Mouse (Mus musculus) midbrain, embryonic 12.5 days (tissue): ENCODE results near the gene Gm49601. TPM values are rescaled to one million over a fixed set of nuclear protein-coding genes. Genes with fewer than 3 reads are reported as not detected.

ENCODE experiments used
- ATAC-seq: fragments of 200-750 bp; cut with Nextera tagmentation; 2 replicates; pipeline ENCODE4 v1.8.0; 2017; ENCODE audit warnings: low read depth, moderate TSS enrichment, moderate library complexity; ENCODE audit not compliant: low FRiP score
- H3K27ac ChIP-seq: fragments of 300-500 bp; sonication (generic); replicated peaks from 2 replicates; pipeline ENCODE4 v1.5.1; 2016; ENCODE audit warnings: mild to moderate bottlenecking
- H3K27me3 ChIP-seq: fragments of 300-500 bp; sonication (generic); 2 replicates; pipeline ENCODE4 v1.6.1; 2016; ENCODE audit warnings: mild to moderate bottlenecking
- H3K36me3 ChIP-seq: fragments of 300-500 bp; sonication (generic); 2 replicates; pipeline ENCODE4 v1.6.1; 2016
- H3K4me1 ChIP-seq: fragments of 300-500 bp; sonication (generic); 2 replicates; pipeline ENCODE4 v1.6.1; 2016
- H3K4me2 ChIP-seq: fragments of 300-500 bp; sonication (generic); replicated peaks from 2 replicates; pipeline ENCODE4 v1.6.1; 2016; ENCODE audit warnings: mild to moderate bottlenecking, moderate library complexity
- H3K4me3 ChIP-seq: fragments of 300-500 bp; sonication (generic); 2 replicates; pipeline ENCODE4 v1.5.1; 2016; ENCODE audit warnings: mild to moderate bottlenecking
- H3K9ac ChIP-seq: fragments of 300-500 bp; sonication (generic); replicated peaks from 2 replicates; pipeline ENCODE4 v1.6.1; 2016; ENCODE audit warnings: mild to moderate bottlenecking, moderate library complexity
- H3K9me3 ChIP-seq: fragments of 300-500 bp; sonication (generic); 2 replicates; pipeline ENCODE4 v1.6.1; 2016; ENCODE audit warnings: mild to moderate bottlenecking
- WGBS: fragments of 180-500 bp; shearing (Covaris S2); methylation state at CpG from one replicate; pipeline ENCODE4 v1.1.7; 2016; 5-methylcytosine and 5-hydroxymethylcytosine counted together
- polyA plus RNA-seq: library from polyadenylated mRNA; unstranded; fragments of >200 nt; fragmentation: Nextera tagmentation; extraction: Ambion mirVana; gene quantifications from 2 replicates; pipeline ENCODE4 v1.2.1, GENCODE M21; 2016

The Gm49601 gene
- polyA plus RNA-seq, 1 experiment from 2014 or later = 13.5 TPM

GRCm38 (mm10) chr16:18642291-18642690 is 16.1 kb upstream of the Gm49601 start:
- H3K4me3 ChIP-seq = no peak overlapping the region
- no peak overlapping the region for H3K27ac ChIP-seq
- 61% methylated on average over 7 of the region's 7 CpGs for WGBS
- no peak overlapping the region for H3K4me2 ChIP-seq
- no peaks in the 10 kb centered on the region for H3K9me3 ChIP-seq
- no peaks in the 10 kb centered on the region for H3K36me3 ChIP-seq
- no peak for ATAC-seq
- no peak overlapping the region for H3K9ac ChIP-seq
- no peaks in the 10 kb centered on the region for H3K4me1 ChIP-seq
- no peaks in the 10 kb centered on the region for H3K27me3 ChIP-seq

GRCm38 (mm10) chr16:18639382-18639929 is 13.2 kb upstream of the Gm49601 start:
- Histone ChIP-seq H3K9ac (no peak overlapping the region), H3K27me3 (no peaks in the 10 kb centered on the region; the same call in 1 of the 2 replicates), H3K4me3 (no peak overlapping the region), H3K36me3 (no peaks in the 10 kb centered on the region), H3K4me1 (no peaks in the 10 kb centered on the region), H3K4me2 (no peak overlapping the region), H3K9me3 (no peaks in the 10 kb centered on the region), H3K27ac (no peak overlapping the region)
- ATAC-seq = no peak
- 90% methylated on average over 1 of the region's 1 CpGs for WGBS

GRCm38 (mm10) chr16:18638396-18638795 is 12.2 kb upstream of the Gm49601 start:
- Histone ChIP-seq H3K36me3 (no peaks in the 10 kb centered on the region), H3K27ac (no peak overlapping the region), H3K9me3 (no peaks in the 10 kb centered on the region), H3K4me1 (no peaks in the 10 kb centered on the region), H3K4me3 (no peak overlapping the region), H3K9ac (no peak overlapping the region), H3K27me3 (peaks cover 2% of the 10 kb centered on the region; the same call in 1 of the 2 replicates), H3K4me2 (no peak overlapping the region)
- WGBS = 46% methylated on average over 2 of the region's 2 CpGs
- ATAC-seq = no peak

GRCm38 (mm10) chr16:18636804-18637203 is 10.6 kb upstream of the Gm49601 start:
- no peak for ATAC-seq
- no peak overlapping the region for H3K9ac ChIP-seq
- H3K4me3 ChIP-seq = no peak overlapping the region
- H3K4me2 ChIP-seq = no peak overlapping the region
- H3K4me1 ChIP-seq = no peaks in the 10 kb centered on the region
- H3K9me3 ChIP-seq = no peaks in the 10 kb centered on the region
- 63% methylated on average over 3 of the region's 3 CpGs for WGBS
- H3K36me3 ChIP-seq = no peaks in the 10 kb centered on the region
- H3K27me3 ChIP-seq = peaks cover 5% of the 10 kb centered on the region; the same call in 1 of the 2 replicates
- no peak overlapping the region for H3K27ac ChIP-seq

GRCm38 (mm10) chr16:18636401-18636800 is 10.2 kb upstream of the Gm49601 start:
- Histone ChIP-seq H3K27me3 (peaks cover 9% of the 10 kb centered on the region), H3K9me3 (no peaks in the 10 kb centered on the region), H3K9ac (no peak overlapping the region), H3K36me3 (no peaks in the 10 kb centered on the region), H3K4me2 (no peak overlapping the region), H3K4me1 (no peaks in the 10 kb centered on the region), H3K27ac (no peak overlapping the region), H3K4me3 (no peak overlapping the region)
- no peak for ATAC-seq
- 87% methylated on average over 5 of the region's 5 CpGs for WGBS

- WGBS = 14% methylated on average over 1 of the region's 1 CpGs
- no peak overlapping the region for H3K27ac ChIP-seq
- H3K4me3 ChIP-seq = no peak overlapping the region
- H3K4me1 ChIP-seq = peaks cover 15% of the 10 kb centered on the region
- H3K4me2 ChIP-seq = no peak overlapping the region
- H3K36me3 ChIP-seq = no peaks in the 10 kb centered on the region
- H3K27me3 ChIP-seq = peaks cover 25% of the 10 kb centered on the region
- ATAC-seq = no peak
- H3K9me3 ChIP-seq = no peaks in the 10 kb centered on the region
- H3K9ac ChIP-seq = no peak overlapping the region
Measured at GRCm38 (mm10) chr16:18633333-18633732, 7.1 kb upstream of the Gm49601 start.

- Histone ChIP-seq H3K4me1 (peaks cover 20% of the 10 kb centered on the region), H3K9me3 (no peaks in the 10 kb centered on the region), H3K36me3 (no peaks in the 10 kb centered on the region), H3K27me3 (peaks cover 31% of the 10 kb centered on the region), H3K4me3 (no peak overlapping the region), H3K9ac (no peak overlapping the region), H3K27ac (no peak overlapping the region), H3K4me2 (no peak overlapping the region)
- no peak for ATAC-seq
- 51% methylated on average over 2 of the region's 2 CpGs for WGBS
Measured at GRCm38 (mm10) chr16:18632816-18633215, 6.6 kb upstream of the Gm49601 start.

DNA sequence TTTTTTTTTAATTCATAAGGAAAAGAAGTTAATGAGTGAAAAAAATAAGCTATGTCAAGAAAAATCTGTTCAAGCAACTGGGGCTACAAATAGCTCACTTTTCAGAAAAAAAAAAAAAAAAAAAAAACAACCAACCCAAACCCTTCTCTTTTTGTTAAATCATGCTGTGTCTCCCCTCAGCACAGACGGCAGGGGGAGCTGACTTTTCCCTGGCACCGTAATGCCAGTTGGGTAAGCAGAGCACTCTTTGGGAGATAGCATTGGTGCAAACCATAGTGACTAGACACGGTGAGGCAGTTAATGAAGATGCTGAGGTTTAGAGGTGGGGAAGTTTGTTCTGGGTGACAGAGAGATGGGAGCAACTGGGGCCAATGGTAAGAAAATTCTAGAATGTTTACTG is 5.8 kb upstream of the Gm49601 start:
- H3K4me2 ChIP-seq = no peak overlapping the region
- peaks cover 27% of the 10 kb centered on the region for H3K4me1 ChIP-seq
- H3K27ac ChIP-seq = no peak overlapping the region
- no peaks in the 10 kb centered on the region for H3K9me3 ChIP-seq
- peaks cover 38% of the 10 kb centered on the region for H3K27me3 ChIP-seq
- no peak overlapping the region for H3K9ac ChIP-seq
- H3K36me3 ChIP-seq = no peaks in the 10 kb centered on the region
- H3K4me3 ChIP-seq = no peak overlapping the region
- no peak for ATAC-seq
- WGBS = 57% methylated on average over 3 of the region's 3 CpGs

DNA sequence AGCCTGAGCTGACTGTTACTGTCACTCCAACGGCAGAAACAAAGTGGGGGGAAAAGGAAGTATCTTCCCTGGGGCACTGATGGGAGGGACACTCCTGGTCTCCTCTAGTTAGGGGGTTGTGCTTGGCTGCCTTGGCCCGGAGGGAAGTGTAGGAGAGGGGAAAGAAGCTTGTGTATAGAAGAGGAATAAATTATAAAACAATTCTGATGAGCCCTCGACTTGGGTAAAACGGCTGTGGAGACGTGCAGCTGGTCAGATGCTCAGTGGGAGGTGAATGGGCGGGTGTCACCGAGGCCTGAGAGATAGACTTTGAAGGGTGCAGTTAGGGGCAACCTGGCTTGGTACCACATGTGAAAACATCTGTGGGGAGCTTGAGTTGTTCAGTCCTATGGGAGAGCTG is 4.9 kb upstream of the Gm49601 start:
- Histone ChIP-seq H3K27ac (no peak overlapping the region), H3K4me3 (no peak overlapping the region), H3K9me3 (no peaks in the 10 kb centered on the region), H3K4me2 (no peak overlapping the region), H3K9ac (no peak overlapping the region), H3K4me1 (peaks cover 37% of the 10 kb centered on the region), H3K27me3 (peaks cover 47% of the 10 kb centered on the region), H3K36me3 (no peaks in the 10 kb centered on the region)
- ATAC-seq = no peak
- 70% methylated on average over 7 of the region's 7 CpGs for WGBS

- H3K36me3 ChIP-seq = no peaks in the 10 kb centered on the region
- H3K27ac ChIP-seq = peak overlapping the region; percentile 86
- peak overlapping the region; percentile 95 for H3K9ac ChIP-seq
- no peaks in the 10 kb centered on the region for H3K9me3 ChIP-seq
- H3K27me3 ChIP-seq = peaks cover 56% of the 10 kb centered on the region
- peak overlapping the region; percentile 87 for H3K4me3 ChIP-seq
- 65% methylated on average over 5 of the region's 5 CpGs for WGBS
- ATAC-seq = peak; percentile 5; the same call in 1 of the 2 replicates
- peaks cover 42% of the 10 kb centered on the region for H3K4me1 ChIP-seq
- peak overlapping the region; percentile 84 for H3K4me2 ChIP-seq
Measured at GRCm38 (mm10) chr16:18630291-18630690, 4.1 kb upstream of the Gm49601 start.

DNA sequence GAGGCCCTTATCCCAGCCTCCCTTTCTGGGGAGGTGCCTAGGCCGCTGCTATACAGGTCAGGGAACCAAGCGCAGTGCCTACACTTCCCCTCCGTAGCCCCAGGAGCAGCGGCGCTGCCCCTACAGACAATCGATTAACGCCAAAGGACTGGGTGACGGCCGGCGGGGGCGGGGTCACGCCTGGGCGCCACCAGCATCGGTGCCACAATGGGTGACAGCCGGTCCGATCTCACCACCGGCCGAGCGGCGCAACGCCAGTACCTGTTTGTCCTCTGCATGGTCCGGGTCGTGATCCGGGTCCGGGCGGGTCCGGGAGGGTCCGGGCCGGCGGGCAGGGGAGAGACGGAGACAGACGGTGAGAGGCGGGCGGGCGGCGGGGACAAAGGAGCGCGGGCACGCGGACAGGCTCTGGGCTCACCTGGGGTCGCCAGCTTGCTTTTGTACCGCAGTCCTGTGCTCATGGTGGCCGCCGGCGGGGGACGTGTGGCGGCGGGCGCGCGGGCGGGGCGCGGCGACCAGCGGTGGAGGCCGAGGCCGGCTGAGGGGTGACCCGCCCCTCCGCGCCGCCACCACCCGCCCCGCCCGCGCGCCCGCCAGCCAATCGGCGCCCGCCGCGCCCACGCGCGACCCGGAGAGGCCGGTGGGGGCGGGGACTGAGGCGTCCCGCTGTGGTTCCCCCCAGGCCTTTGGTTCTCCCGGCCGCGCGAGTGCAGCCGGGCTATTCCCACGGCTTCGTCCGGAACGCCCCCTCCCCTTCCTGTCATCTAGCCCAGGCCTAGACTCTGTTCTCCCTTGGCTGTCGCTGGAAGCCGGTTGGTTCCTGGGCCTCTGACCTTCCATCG is 3.4 kb upstream of the Gm49601 start, which contains the start of gene Sept5:
TSS of gene Sept5 (minus strand) at position 565 of the 842 bp plus-strand sequence.
- Histone ChIP-seq H3K9ac (peak within 1 kb of the TSS; percentile 95), H3K36me3 (peaks cover 5% of the 10 kb centered on the region; the same call in 1 of the 2 replicates), H3K27me3 (peaks cover 63% of the 10 kb centered on the region), H3K9me3 (no peaks in the 10 kb centered on the region), H3K4me3 (peak within 1 kb of the TSS; percentile 87), H3K4me2 (peak within 1 kb of the TSS; percentile 84), H3K27ac (peak within 1 kb of the TSS; percentile 86), H3K4me1 (peaks cover 42% of the 10 kb centered on the region)
- WGBS = under 1% methylated on average over 58 of the region's 93 CpGs
- peak; percentile 53 for ATAC-seq

- no peak for ATAC-seq
- no peaks in the 10 kb centered on the region for H3K9me3 ChIP-seq
- 33% methylated on average over 2 of the region's 2 CpGs for WGBS
- peaks cover 42% of the 10 kb centered on the region for H3K4me1 ChIP-seq
- peak overlapping the region; percentile 87 for H3K4me3 ChIP-seq
- peak overlapping the region; percentile 84 for H3K4me2 ChIP-seq
- peak overlapping the region; percentile 86 for H3K27ac ChIP-seq
- peaks cover 12% of the 10 kb centered on the region for H3K36me3 ChIP-seq
- peak overlapping the region; percentile 95 for H3K9ac ChIP-seq
- peaks cover 69% of the 10 kb centered on the region for H3K27me3 ChIP-seq
Measured at GRCm38 (mm10) chr16:18628948-18629340, 2.7 kb upstream of the Gm49601 start.
